Mouse (Mus musculus) splenic B cell, adult 2 months (primary cell): ENCODE results near the gene Nxnl2.

Source experiments
- DNase-seq: peaks from one replicate; pipeline ENCODE4 v3.0.0-alpha.2; 2011; ENCODE audit warnings: low read depth, low spot score
- H3K27me3 ChIP-seq: 2 replicates; pipeline ENCODE4 v1.6.1; 2012; ENCODE audit warnings: mild to moderate bottlenecking, low read length, moderate library complexity, mixed read lengths; ENCODE audit not compliant: control insufficient read depth, poor library complexity, insufficient read depth, severe bottlenecking
- H3K36me3 ChIP-seq: 2 replicates; pipeline ENCODE4 v1.6.1; 2012; ENCODE audit warnings: mild to moderate bottlenecking, low read length, moderate library complexity, mixed read lengths; ENCODE audit not compliant: control insufficient read depth, poor library complexity, insufficient read depth, severe bottlenecking

Nxnl2 gene

DNA sequence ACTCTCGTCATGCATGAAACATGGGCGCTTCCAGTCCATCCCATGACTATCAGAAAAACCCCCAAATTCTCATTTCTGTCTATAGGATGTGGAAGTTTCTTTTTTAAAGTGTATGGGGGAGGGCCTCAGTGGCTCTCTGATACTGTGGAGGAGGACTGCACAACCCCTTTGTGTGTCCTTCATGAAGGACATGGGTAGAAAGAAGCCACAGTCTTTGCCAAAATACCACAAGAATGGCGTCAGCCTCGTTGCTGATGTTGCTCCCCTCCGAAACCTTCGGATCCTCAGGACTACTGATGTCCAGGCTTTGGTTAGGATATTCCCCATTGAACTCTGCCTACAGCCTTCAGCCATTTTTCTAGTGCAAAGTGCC is 14.8 kb upstream of the Nxnl2 start:
- DNase-seq, result no peak
- H3K27me3 ChIP-seq, result no peaks in the 10 kb centered on the region
- no peaks in the 10 kb centered on the region; the same call in 1 of the 2 replicates for H3K36me3 ChIP-seq

DNA sequence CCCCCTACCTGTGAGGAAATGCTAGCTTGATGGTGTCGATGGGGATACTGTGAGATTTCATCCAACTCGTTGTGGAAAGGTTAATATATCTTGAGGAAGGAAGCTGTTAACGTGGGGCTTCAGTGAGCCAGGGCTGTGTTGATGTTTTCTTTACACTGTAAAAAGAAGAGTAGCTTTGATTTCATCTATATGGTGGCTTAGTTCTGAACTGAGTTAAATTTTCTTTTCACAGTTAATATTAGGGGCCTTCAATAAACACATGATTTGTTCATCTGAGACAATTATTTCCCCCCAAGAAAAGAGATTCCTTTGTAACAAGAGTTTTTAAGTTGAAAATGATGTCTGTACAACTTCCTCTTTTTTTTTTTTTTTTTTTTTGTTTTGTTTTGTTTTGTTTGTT is 13.5 kb upstream of the Nxnl2 start:
- Histone ChIP-seq H3K36me3 (no peaks in the 10 kb centered on the region; the same call in 1 of the 2 replicates), H3K27me3 (no peaks in the 10 kb centered on the region)
- DNase-seq, result no peak

DNA sequence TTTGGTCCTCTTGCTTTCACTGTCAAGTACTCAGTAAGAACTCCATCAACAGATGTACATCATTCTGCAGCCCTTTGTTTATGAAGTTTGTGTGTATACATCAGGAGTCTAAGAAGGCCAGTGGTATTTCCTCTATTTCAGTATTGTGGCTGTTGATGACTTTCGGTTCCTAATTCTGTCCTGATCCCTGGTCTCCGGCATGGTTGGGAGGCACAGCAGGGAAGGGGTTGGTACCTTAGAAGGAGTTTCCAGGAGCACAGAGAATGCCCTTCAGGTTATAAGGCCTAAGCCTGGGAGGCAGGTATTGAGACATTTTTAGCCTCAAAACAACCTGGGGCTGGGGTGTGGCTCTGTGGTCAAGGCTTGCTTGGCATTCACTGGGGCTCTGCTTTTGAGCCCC is 9.2 kb upstream of the Nxnl2 start:
- Histone ChIP-seq H3K27me3 (no peaks in the 10 kb centered on the region), H3K36me3 (no peaks in the 10 kb centered on the region)
- DNase-seq, result peak; percentile 34

DNA sequence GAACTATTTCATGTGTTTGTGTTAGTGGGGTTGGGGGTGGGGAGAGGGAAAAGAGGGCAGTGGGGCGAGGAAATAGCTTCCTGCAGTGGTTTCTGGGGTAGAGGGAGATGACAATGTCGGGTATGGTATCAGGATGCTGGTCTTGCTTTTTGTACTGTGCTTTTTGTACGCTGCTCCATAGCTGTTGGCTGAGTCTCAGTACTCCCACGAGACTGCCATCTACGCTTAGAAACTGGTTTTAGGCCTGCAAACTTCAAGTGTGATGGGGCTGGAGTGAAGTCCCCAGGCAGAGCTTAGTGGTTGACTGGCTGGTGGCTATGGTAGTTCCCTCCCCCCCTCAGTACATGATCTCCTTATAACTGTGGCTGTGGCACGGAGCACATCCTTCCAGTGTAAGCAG is 8.6 kb upstream of the Nxnl2 start:
- Histone ChIP-seq H3K27me3 (no peaks in the 10 kb centered on the region), H3K36me3 (no peaks in the 10 kb centered on the region)
- DNase-seq, result peak; percentile 39

DNA sequence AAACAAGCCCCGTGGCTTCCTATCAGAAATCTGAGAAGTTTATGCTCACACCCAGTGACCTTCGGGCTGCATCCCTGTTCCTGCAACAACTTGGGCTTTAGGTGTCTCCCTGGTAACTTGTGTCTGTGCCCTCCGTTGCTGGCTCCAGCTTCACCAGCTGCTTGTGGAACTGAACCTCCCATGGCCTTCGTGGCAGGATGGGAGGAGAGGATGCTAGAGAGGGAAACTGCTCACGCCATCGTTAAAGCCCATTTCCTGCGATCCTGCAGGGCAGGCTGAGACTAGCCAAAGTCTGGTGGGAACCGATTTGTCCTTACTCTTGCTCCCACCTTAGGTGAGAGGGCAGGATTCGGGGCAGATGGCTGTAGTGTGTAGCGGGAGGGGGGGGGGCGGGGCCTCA is 4.1 kb upstream of the Nxnl2 start:
- Histone ChIP-seq H3K36me3 (no peaks in the 10 kb centered on the region), H3K27me3 (no peaks in the 10 kb centered on the region)
- no peak for DNase-seq

DNA sequence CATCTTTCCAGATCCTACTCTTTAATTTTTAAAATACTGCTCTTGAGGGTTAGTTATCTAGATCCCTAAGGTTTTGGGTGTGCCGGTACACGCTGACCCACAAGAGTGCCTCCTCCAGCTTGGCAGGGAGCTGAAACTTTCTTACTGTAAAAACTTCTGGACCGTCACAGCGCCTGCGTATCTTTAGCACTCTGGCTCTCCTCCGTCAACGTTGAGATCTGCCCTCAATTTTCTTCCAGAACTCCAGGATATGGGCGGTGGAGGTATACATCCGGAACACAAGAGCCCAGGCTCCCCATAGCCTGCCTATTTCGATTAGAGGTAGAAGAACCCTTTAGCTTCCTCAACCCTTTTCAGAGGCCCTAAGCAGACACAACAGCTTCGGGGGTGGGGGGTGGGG is 607 bp upstream of the Nxnl2 start:
- no peak for DNase-seq
- Histone ChIP-seq H3K27me3 (no peaks in the 10 kb centered on the region), H3K36me3 (no peaks in the 10 kb centered on the region)

DNA sequence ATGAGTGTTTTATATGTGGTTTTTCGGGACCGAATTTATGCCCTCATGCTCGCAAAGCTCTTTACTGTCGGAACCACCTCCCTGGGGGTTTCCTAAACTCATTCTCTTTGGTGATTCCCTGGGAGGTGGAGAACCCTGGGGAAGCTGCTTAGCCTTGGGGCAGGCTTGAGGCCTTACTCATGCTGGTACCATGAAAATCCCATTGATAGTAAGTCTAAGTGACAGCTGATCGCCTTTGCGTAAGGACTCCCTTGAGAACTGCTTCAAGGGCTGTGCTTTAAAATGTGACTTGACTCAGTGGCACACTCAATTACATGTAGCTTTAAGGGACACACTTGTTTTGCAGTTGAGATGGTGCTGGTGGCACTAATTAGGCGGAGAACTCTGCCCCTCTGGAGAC is 1.8 kb downstream of the Nxnl2 start:
- Histone ChIP-seq H3K27me3 (no peaks in the 10 kb centered on the region), H3K36me3 (no peaks in the 10 kb centered on the region)
- DNase-seq, result no peak

DNA sequence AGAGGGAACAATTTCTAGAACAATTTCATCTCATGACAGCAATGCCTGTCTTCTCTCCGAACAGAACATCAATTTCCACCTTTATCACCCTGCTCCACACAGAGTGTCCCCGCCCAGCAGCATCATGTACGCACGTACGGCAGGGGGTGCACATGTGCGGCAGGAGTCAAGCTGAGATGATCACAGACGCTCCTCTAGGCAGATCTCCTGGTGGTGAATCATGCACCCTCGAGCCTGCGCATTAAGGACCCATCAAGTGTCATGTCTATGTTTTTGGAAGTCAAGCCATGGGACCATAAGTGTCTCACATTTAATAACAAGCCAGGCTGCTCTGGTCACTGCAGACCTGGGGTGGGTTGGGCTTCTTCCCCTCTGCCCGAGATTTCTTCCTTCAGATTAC is 8.1 kb downstream of the Nxnl2 start:
- no peaks in the 10 kb centered on the region for H3K27me3 ChIP-seq
- H3K36me3 ChIP-seq, result no peaks in the 10 kb centered on the region
- DNase-seq, result no peak

DNA sequence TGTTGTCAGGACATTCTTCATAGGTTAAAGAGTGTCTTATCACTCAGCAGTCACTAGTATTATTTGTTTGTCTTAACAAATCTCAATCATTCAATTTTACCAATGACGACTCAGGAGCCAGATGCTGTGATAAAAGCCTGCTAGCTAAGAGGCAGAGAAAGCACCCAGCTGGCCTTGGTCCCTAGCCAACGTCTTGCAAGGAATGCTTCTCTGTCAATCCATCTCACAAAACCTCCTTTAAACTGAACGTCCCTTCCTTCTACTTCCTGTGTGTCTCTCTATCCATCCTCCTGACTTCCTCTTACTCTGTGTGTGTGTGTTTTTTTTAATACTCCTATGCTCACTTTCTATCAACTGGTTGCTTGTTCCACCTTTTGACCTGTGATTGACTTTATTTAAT is 8.5 kb downstream of the Nxnl2 start:
- H3K27me3 ChIP-seq, result no peaks in the 10 kb centered on the region
- no peak for DNase-seq
- no peaks in the 10 kb centered on the region for H3K36me3 ChIP-seq

DNA sequence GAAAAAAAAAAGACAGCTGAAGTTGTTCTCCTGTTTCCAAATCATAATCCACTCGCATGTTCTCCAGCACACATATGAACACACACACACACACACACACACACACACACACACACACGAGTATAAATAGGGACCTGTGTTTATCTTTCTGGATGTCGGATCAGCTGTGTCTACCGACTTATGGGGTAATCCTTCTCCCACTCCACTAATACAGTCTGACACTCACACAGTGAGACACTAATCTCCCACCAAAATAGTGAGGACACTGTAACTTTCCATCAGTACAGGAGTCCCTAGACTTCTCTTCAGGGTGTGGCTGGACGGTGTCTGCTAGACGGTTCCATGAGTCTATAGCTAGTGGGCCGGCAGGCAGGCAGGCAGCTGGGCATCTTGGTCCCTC is 11.4 kb downstream of the Nxnl2 start:
- DNase-seq, result no peak

DNA sequence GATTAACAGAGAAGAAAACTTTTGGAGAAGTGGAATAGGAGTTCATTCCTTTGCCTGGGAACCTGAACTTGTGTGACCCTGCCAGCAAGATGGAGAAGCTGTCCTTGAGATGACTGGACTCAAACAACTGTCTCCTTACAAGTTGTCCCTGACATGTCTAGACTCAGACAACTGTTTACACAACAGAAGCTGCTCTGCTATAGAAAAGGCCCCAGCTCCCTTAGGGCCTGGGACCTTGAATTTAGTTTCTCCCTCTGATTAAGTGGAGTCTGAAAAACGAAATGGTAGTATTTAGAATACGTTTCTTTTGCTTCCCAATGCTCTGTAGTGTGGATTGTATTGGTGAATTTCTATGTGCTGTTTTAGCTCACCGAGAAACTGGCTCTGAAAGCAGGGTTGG is 14.1 kb downstream of the Nxnl2 start:
- no peaks in the 10 kb centered on the region for H3K36me3 ChIP-seq
- DNase-seq, result no peak
- H3K27me3 ChIP-seq, result no peaks in the 10 kb centered on the region

More for the DNA sequence above, 11.4 kb downstream of the Nxnl2 start:
- H3K27me3 ChIP-seq, result no peaks in the 10 kb centered on the region
- no peaks in the 10 kb centered on the region for H3K36me3 ChIP-seq

DNA sequence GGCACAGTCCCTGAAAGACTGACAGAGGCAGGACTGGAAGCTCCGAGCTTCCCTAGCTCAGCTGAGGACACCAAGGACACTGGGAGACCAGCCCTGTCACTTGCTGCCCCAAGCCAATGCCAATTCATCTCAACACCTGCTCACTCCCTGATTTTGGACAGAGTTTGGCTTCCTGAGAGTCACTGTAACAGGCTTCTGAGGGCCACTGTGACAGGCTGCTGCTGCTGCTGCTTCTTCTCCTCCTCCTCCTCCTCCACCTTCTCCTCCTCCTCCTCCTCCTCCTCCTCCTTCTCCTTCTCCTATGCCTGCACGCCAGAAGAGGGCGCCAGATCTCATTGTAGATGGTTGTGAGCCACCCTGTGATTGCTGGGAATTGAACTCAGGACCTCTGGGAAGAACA is 19.5 kb downstream of the Nxnl2 start:
- DNase-seq, result no peak
- Histone ChIP-seq H3K36me3 (no peaks in the 10 kb centered on the region), H3K27me3 (no peaks in the 10 kb centered on the region)

DNA sequence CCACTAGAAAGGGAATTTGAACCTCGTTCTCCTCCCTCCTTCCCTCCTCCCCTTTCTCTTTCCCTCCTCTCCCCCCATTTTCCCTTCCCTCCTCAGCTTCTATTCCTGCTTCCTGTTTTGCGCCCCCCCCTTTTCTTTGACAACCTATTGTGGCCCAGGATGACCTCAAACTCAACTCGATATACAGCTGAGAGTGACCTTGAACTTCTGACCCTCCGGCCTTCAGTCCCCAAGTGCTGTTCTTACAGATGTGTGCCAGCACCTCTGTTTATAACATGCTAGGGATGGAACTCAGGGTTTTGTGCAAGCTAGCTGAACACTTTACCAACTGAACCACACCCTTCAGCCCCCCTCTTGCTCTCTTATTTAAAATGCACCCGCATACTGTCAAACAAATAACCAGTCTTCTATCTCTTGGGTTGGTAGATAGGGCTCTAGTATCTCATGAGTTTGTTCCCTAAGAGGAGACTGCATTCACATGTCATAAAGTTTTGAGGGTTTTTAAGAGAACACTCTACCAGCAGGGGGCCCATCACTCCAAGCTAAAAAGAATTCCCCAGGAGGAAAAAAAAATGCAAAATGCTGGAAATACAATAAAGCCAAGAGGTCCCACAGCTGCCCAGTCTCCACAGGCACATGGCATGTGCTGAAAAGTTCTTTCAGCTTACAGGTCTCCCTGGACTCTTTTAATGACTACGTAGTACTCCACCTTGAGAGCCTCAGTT is 20.8 kb downstream of the Nxnl2 start:
- no peaks in the 10 kb centered on the region for H3K27me3 ChIP-seq
- no peaks in the 10 kb centered on the region for H3K36me3 ChIP-seq
- peak; percentile 35 for DNase-seq

DNA sequence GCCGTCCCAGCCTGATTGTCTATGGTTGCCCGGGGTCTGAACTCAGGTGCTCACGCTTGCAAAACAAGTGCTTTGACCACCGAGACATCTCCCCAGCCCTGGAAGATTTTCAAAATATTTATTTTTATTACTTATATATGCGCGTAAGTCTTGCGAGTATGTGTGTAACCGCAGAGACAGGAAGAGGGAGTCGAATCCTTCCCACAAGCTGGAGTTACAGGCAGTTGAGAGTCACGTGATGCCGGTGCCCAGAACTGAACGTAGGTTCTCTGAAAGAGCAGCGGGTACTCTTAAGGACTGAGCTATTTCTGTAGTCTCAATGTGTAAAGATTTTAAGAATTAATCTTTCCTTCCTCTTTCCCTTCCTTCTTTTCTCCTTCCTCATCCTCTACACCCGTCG is 23.1 kb downstream of the Nxnl2 start:
- H3K36me3 ChIP-seq, result no peaks in the 10 kb centered on the region
- no peaks in the 10 kb centered on the region for H3K27me3 ChIP-seq
- no peak for DNase-seq

DNA sequence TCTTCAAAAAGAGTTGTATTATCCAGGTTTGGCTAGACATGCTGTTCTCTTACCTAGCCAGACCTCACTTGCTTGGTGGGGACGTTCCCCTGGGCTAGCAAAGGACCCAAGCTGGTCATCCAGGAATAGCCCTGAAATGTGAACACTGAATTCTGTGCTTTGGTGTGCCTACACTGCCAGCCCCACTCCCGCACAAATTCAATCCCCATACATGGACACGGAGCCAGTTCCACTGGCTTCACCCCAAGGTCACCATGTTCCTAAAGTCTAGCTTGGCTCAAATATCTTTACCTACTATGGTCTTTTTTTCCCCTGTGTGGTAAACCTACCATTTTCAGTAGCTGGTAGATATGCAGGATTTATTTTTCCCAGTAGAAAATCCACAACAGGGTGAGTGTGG is 26.9 kb downstream of the Nxnl2 start:
- H3K36me3 ChIP-seq, result no peaks in the 10 kb centered on the region
- no peak for DNase-seq
- no peaks in the 10 kb centered on the region for H3K27me3 ChIP-seq

DNA sequence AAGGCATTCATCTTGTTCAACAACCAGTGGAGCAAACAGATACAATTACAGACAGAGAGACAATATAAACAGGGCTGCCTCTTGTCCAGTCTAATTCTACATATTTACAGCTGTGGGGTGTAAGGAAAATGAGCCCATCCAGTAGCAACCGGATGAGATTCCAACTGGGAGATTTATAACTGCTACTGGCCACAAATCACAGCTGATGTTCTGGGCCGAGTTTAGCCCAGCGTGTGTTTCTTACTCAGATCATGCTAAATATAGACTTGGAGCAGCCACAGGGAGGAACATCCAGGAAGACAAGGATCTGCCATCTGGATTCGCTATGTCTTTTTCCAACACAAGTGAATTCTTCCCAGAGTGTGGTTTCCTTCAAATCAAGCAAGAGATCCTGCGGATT is 27.4 kb downstream of the Nxnl2 start:
- DNase-seq, result no peak
- H3K27me3 ChIP-seq, result no peaks in the 10 kb centered on the region
- H3K36me3 ChIP-seq, result no peaks in the 10 kb centered on the region
